Mouse (Mus musculus) neural tube, embryonic 13.5 days (tissue): ENCODE measurements around the gene Xpr1. TPM values are rescaled to one million over a fixed set of nuclear protein-coding genes. Genes with fewer than 3 reads are reported as not detected.

Experiments used
- ATAC-seq: fragments of 200-750 bp; cut with Nextera tagmentation; 2 replicates; pipeline ENCODE4 v1.8.0; 2017; ENCODE audit warnings: low read depth, mild to moderate bottlenecking, moderate TSS enrichment, moderate library complexity
- H3K27ac ChIP-seq: fragments of 300-500 bp; sonication (generic); replicated peaks from 2 replicates; pipeline ENCODE4 v1.5.1; 2015; ENCODE audit warnings: moderate library complexity, mild to moderate bottlenecking, inconsistent platforms
- H3K27me3 ChIP-seq: fragments of 300-500 bp; sonication (generic); 2 replicates; pipeline ENCODE4 v1.6.1; 2015; ENCODE audit warnings: mild to moderate bottlenecking, inconsistent platforms
- H3K36me3 ChIP-seq: fragments of 300-500 bp; sonication (generic); 2 replicates; pipeline ENCODE4 v1.6.1; 2015; ENCODE audit warnings: mild to moderate bottlenecking, inconsistent platforms
- H3K4me1 ChIP-seq: fragments of 300-500 bp; sonication (generic); replicated peaks from 2 replicates; pipeline ENCODE4 v1.6.1; 2015; ENCODE audit warnings: inconsistent platforms
- H3K4me2 ChIP-seq: fragments of 300-500 bp; sonication (generic); 2 replicates; pipeline ENCODE4 v1.6.1; 2015; ENCODE audit warnings: inconsistent platforms, mild to moderate bottlenecking, moderate library complexity
- H3K4me3 ChIP-seq: fragments of 300-500 bp; sonication (generic); 2 replicates; pipeline ENCODE4 v1.5.1; 2015; ENCODE audit warnings: mild to moderate bottlenecking, inconsistent platforms
- H3K9ac ChIP-seq: fragments of 300-500 bp; sonication (generic); 2 replicates; pipeline ENCODE4 v1.6.1; 2015; ENCODE audit warnings: moderate library complexity, mild to moderate bottlenecking, inconsistent platforms
- H3K9me3 ChIP-seq: fragments of 300-500 bp; sonication (generic); 2 replicates; pipeline ENCODE4 v1.6.1; 2016; ENCODE audit warnings: inconsistent platforms
- WGBS: fragments of 180-500 bp; shearing (Covaris S2); methylation state at CpG from one replicate; pipeline ENCODE4 v1.1.7; 2015; 5-methylcytosine and 5-hydroxymethylcytosine counted together
- microRNA-seq: library from miRNA; unstranded; fragments of <30 nt; microRNA quantifications from one replicate; pipeline ENCODE4, GENCODE M21; 2016
- polyA plus RNA-seq: library from polyadenylated mRNA; unstranded; fragments of >200 nt; fragmentation: Nextera tagmentation; extraction: Ambion mirVana; gene quantifications from 2 replicates; pipeline ENCODE4 v1.2.1, GENCODE M21; 2015

Xpr1 gene
- polyA plus RNA-seq, 1 experiment from 2014 or later = 45.3 TPM

GRCm38 (mm10) chr1:155233378-155233777 lies 183.8 kb downstream of the Xpr1 start:
- no peaks in the 10 kb centered on the region for H3K9me3 ChIP-seq
- H3K9ac ChIP-seq = peak overlapping the region; percentile 17; the same call in 1 of the 2 replicates
- 0 out of 2 replicates have a peak overlapping the region, but pooled peaks have one; percentile 3 for H3K4me2 ChIP-seq
- H3K27me3 ChIP-seq = no peaks in the 10 kb centered on the region
- peaks cover 94% of the 10 kb centered on the region for H3K4me1 ChIP-seq
- ATAC-seq = no peak
- H3K27ac ChIP-seq = peak overlapping the region; percentile 93
- no peak overlapping the region for H3K4me3 ChIP-seq
- WGBS = 76% methylated on average over 9 of the region's 9 CpGs
- H3K36me3 ChIP-seq = no peaks in the 10 kb centered on the region

GRCm38 (mm10) chr1:155232786-155233185 lies 184.4 kb downstream of the Xpr1 start:
- H3K36me3 ChIP-seq = no peaks in the 10 kb centered on the region
- no peak for ATAC-seq
- H3K9ac ChIP-seq = no peak overlapping the region
- 54% methylated on average over 6 of the region's 6 CpGs for WGBS
- H3K4me1 ChIP-seq = peaks cover 96% of the 10 kb centered on the region
- H3K27me3 ChIP-seq = no peaks in the 10 kb centered on the region
- H3K4me2 ChIP-seq = no peak overlapping the region
- peak overlapping the region; percentile 93 for H3K27ac ChIP-seq
- H3K4me3 ChIP-seq = no peak overlapping the region
- H3K9me3 ChIP-seq = no peaks in the 10 kb centered on the region

- Histone ChIP-seq H3K4me2 (no peak overlapping the region), H3K27me3 (no peaks in the 10 kb centered on the region), H3K36me3 (no peaks in the 10 kb centered on the region), H3K27ac (peak overlapping the region; percentile 93), H3K9me3 (no peaks in the 10 kb centered on the region), H3K9ac (no peak overlapping the region), H3K4me3 (no peak overlapping the region), H3K4me1 (peaks cover 96% of the 10 kb centered on the region)
- no peak for ATAC-seq
- 77% methylated on average over 12 of the region's 12 CpGs for WGBS
Observed at GRCm38 (mm10) chr1:155232385-155232784, 184.8 kb downstream of the Xpr1 start.

DNA sequence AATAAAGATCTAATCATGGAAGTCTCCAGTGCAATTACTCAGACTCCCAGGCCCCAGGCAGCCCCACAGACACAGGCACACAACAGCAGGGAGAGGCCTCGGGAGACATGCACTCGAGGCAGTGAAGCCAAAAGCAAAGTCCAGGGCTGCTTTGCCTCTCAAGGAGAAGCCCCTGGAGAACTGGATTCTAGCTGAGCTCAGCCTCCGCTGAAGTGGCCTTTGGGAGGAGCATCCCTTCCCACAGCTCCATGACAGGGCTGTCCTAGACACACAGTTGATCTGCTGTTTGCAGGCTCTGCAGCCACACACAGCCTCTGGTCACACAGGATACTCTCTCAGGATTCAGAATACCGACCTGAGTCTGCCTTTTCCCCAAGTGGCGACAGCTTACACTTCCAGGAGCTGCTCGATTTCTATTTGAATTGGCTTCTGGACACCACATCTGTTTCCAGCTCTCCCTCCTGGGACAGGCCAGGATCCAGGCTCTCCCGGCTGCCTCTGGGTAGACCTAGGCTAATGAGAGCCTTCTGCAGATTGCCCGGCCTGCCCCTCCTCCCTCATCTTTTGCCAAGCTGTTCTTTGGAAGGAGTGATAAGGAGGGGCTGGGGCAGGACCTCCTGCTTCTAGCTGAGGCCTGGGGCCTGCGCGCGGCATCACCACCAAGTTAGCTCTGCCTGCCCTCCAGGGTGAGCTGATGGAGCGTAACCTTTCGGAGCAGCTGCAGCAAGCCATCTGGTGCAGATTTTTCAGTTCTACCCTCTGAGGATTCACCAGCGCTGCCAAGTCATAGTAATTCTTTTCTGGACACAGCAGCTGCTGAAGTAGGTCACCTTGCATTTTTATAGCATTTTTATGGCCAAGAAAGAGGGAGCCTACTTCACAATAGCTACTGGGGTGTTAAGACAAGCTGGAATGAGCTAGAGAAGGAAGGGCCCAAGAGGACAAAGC lies 187.5 kb downstream of the Xpr1 start:
- 16% methylated on average over 14 of the region's 14 CpGs for WGBS
- Histone ChIP-seq H3K4me2 (0 out of 2 replicates have a peak overlapping the region, but pooled peaks have one; percentile 7), H3K27ac (peak overlapping the region; percentile 92)

More for the DNA sequence above, 187.5 kb downstream of the Xpr1 start:
- H3K27me3 ChIP-seq = no peaks in the 10 kb centered on the region
- H3K36me3 ChIP-seq = no peaks in the 10 kb centered on the region
- peak; percentile 60 for ATAC-seq
- peak overlapping the region; percentile 46 for H3K9ac ChIP-seq
- no peak overlapping the region for H3K4me3 ChIP-seq
- peaks cover 81% of the 10 kb centered on the region for H3K4me1 ChIP-seq
- H3K9me3 ChIP-seq = no peaks in the 10 kb centered on the region

Small RNA genes within 50 kb of the gene (microRNA-seq; reads per million reads assigned to microRNA genes)
- gene Gm22569 = not detected

Other genes starting within 250 kb of the Xpr1 start
- 3.5 and 6.4 TPM in 2 replicates for gene BC034090, start 173.0 kb downstream of the Xpr1 start, polyA plus RNA-seq
- gene Acbd6, start 140.7 kb upstream of the Xpr1 start, polyA plus RNA-seq = 79.6 and 90.6 TPM in 2 replicates